Comparison of ENCODE assay signal across 27 mouse cellular contexts in the genomic region with DNA sequence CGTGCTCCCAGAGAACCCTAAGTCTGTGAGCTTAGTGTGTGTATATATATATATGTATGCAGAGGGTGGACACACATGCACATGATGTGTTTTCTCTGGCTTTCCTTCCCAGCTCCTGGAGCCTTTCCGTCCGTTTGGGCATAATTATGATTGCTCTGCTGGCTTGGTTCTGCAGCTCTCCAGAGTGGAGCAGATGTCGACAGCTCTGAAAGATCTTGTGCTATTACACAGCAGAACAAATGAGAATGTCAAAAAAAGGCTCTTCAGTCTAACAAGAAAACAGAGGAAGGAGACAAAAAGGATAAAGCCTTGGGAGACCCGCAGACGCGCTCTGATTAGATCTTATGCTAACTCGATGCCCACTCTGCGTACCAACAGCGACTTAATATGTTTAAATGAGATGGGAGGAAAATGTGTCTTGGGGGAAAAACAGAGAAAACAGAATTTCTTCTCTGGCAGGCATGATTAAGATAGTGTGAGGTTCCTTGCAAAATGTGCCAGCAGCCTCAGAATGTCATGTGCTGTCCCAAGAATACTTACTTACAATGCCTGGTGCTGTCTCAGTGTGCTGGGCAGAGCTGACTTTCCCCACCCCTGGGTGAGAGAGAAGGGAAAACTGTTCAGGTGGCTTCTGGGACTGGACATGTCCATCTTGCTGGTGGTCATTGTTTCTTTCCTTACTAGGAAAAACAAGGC. TPM values are rescaled to one million over a fixed set of nuclear protein-coding genes. Genes with fewer than 3 reads are reported as not detected.
DNase-seq lines count a peak whose midpoint lies in the region; ATAC-seq and TF ChIP-seq lines count a peak whose summit lies in the region.
"Had no signal": no experiment of that assay in that cellular context is flagged by ENCODE, and none has a peak within 500 bp of the region (broad histone marks: within the 10 kb centered on the region; RNA-seq: fewer than 3 reads in every experiment).

No protein-coding gene starts in this region.

- TF ChIP-seq CTCF in forebrain, postnatal 0 days (IDR thresholded peaks at IDR 0.05; ENCODE audit: low read depth): no peak

- no peaks in the 10 kb centered on the region for H3K9me3 ChIP-seq in forebrain, postnatal 0 days (ENCODE audit: low read length)
- H3K9me3 ChIP-seq in forebrain, embryonic 10.5 days: no peaks in the 10 kb centered on the region
- H3K9me3 ChIP-seq in hindbrain, embryonic 13.5 days: no peaks in the 10 kb centered on the region
- H3K9me3 ChIP-seq: embryonic facial prominence, embryonic 10.5 days; heart, embryonic 12.5 days; intestine, embryonic 15.5 days; megakaryocyte, embryonic 14.5 days; neural tube, embryonic 15.5 days had no signal

- 0 out of 2 replicates have a peak overlapping the region, but pooled peaks have one; percentile 0 for H3K27ac ChIP-seq in forebrain, postnatal 0 days (ENCODE audit: low read depth, low read length)
- H3K27ac ChIP-seq in forebrain, embryonic 10.5 days: no peak overlapping the region
- H3K27ac ChIP-seq in hindbrain, embryonic 13.5 days: peak overlapping the region; percentile 53; the same call in 1 of the 2 replicates
- H3K27ac ChIP-seq: embryonic facial prominence, embryonic 10.5 days; intestine, embryonic 15.5 days; neural tube, embryonic 15.5 days had no signal

- no peak overlapping the region for H3K4me3 ChIP-seq in forebrain, postnatal 0 days (ENCODE audit: low read depth, low read length)
- no peak overlapping the region for H3K4me3 ChIP-seq in forebrain, embryonic 10.5 days
- no peak overlapping the region for H3K4me3 ChIP-seq in hindbrain, embryonic 13.5 days
- H3K4me3 ChIP-seq: embryonic facial prominence, embryonic 10.5 days; heart, embryonic 12.5 days; intestine, embryonic 15.5 days; megakaryocyte, embryonic 14.5 days; neural tube, embryonic 15.5 days had no signal

- peak; percentile 77 for ATAC-seq in forebrain, postnatal 0 days
- ATAC-seq in hindbrain, embryonic 13.5 days (ENCODE audit: low FRiP score): no peak
- ATAC-seq: intestine, embryonic 15.5 days; midbrain, embryonic 16.5 days had no signal

- H3K9ac ChIP-seq in forebrain, postnatal 0 days: no peak overlapping the region
- H3K9ac ChIP-seq in hindbrain, embryonic 13.5 days: no peak overlapping the region
- H3K9ac ChIP-seq: heart, embryonic 12.5 days; intestine, embryonic 15.5 days; neural tube, embryonic 15.5 days had no signal

- intact Hi-C loops in left cerebral cortex, postnatal 36 days (cut with DNase I): no loop called here

- no peak for DNase-seq in forebrain, postnatal 0 days
- DNase-seq in forebrain, embryonic 10.5 days (ENCODE audit: extremely low spot score, low spot score): no peak
- DNase-seq in layer of hippocampus, adult 9-11 months: peak; percentile 27
- DNase-seq in layer of hippocampus, adult 9-10 months (ENCODE audit: low spot score): no peak
- DNase-seq in left cerebral cortex, postnatal 36 days (ENCODE audit: low spot score in 2 of 2): peak; percentile 12 to 19
- no peak for DNase-seq in MN1 (ENCODE audit: low spot score)
- DNase-seq: cerebellum, adult 9-10 months; kidney, adult 9 months; kidney, postnatal 25 days; lung, adult 18-20 months; lung, postnatal 14 days; right cerebral cortex, postnatal 14 days; thymus, adult 18-20 months had no signal

- no peak overlapping the region for H3K4me2 ChIP-seq in forebrain, postnatal 0 days (ENCODE audit: low read depth)
- no peak overlapping the region for H3K4me2 ChIP-seq in hindbrain, embryonic 13.5 days
- H3K4me2 ChIP-seq: heart, embryonic 12.5 days; intestine, embryonic 15.5 days; liver, embryonic 11.5 days; neural tube, embryonic 15.5 days had no signal

- no peaks in the 10 kb centered on the region for H3K4me1 ChIP-seq in forebrain, postnatal 0 days (ENCODE audit: insufficient read depth)
- no peaks in the 10 kb centered on the region for H3K4me1 ChIP-seq in forebrain, embryonic 10.5 days
- H3K4me1 ChIP-seq in hindbrain, embryonic 13.5 days (replicated peaks): peaks cover 7% of the 10 kb centered on the region; the same call in 1 of the 2 replicates
- H3K4me1 ChIP-seq: heart, embryonic 12.5 days; intestine, embryonic 15.5 days; megakaryocyte, embryonic 14.5 days; neural tube, embryonic 15.5 days had no signal

- no peaks in the 10 kb centered on the region for H3K36me3 ChIP-seq in forebrain, postnatal 0 days (ENCODE audit: insufficient read depth)
- no peaks in the 10 kb centered on the region for H3K36me3 ChIP-seq in forebrain, embryonic 10.5 days (replicated peaks)
- no peaks in the 10 kb centered on the region for H3K36me3 ChIP-seq in hindbrain, embryonic 13.5 days
- H3K36me3 ChIP-seq: embryonic facial prominence, embryonic 10.5 days; heart, embryonic 12.5 days; intestine, embryonic 15.5 days; neural tube, embryonic 15.5 days had no signal

- no peaks in the 10 kb centered on the region for H3K27me3 ChIP-seq in forebrain, postnatal 0 days (ENCODE audit: insufficient read depth, low read length)
- H3K27me3 ChIP-seq in forebrain, embryonic 10.5 days (ENCODE audit: poor library complexity, severe bottlenecking): no peaks in the 10 kb centered on the region
- 0 out of 2 replicates have a peak, but pooled peaks cover 3% of the 10 kb centered on the region for H3K27me3 ChIP-seq in hindbrain, embryonic 13.5 days
- H3K27me3 ChIP-seq: heart, embryonic 12.5 days; intestine, embryonic 15.5 days; neural tube, embryonic 15.5 days had no signal

- 41% methylated on average over 10 of the region's 10 CpGs for WGBS in forebrain, postnatal 0 days
- 92% methylated on average over 10 of the region's 10 CpGs for WGBS in forebrain, embryonic 10.5 days
- 55% methylated on average over 10 of the region's 10 CpGs for WGBS in hindbrain, embryonic 13.5 days

RNA-seq across cellular contexts. Expression of a gene that starts 31.4 kb away (rescaled TPM):
- total RNA-seq in forebrain, postnatal 0 days (2014; rRNA removed): 8.6 and 19.0 TPM in 2 replicates
- 7.0 and 14.6 TPM in 2 replicates for polyA plus RNA-seq in forebrain, postnatal 0 days (2015; fragmentation: Nextera tagmentation; extraction: Ambion mirVana)
- polyA plus RNA-seq in forebrain, embryonic 10.5 days (2016; fragmentation: Nextera tagmentation; extraction: Ambion mirVana): 10.4 and 16.5 TPM in 2 replicates
- 80.8 and 99.8 TPM in 2 replicates for polyA plus RNA-seq in hindbrain, embryonic 13.5 days (2015; fragmentation: Nextera tagmentation; extraction: Ambion mirVana)
- total RNA-seq in left cerebral cortex, postnatal 36 days (2021): under 1 TPM in 1 of 2 experiments, not detected in 1; 0.29 TPM
- total RNA-seq: common myeloid progenitor, adult 5-6 weeks; gastrocnemius, adult 18-20 months; heart, postnatal 25 days had no signal
- polyA plus RNA-seq: gonadal fat pad, adult 2 months; intestine, embryonic 15.5 days; spleen, adult 2 months; stomach, embryonic 14.5 days had no signal

RNA-seq across cellular contexts. Expression of a gene that starts 54.2 kb away (rescaled TPM):
- 8.9 and 9.8 TPM in 2 replicates for total RNA-seq in forebrain, postnatal 0 days (2014; rRNA removed)
- polyA plus RNA-seq in forebrain, postnatal 0 days (2015; fragmentation: Nextera tagmentation; extraction: Ambion mirVana): 3.6 and 5.3 TPM in 2 replicates
- polyA plus RNA-seq in forebrain, embryonic 10.5 days (2016; fragmentation: Nextera tagmentation; extraction: Ambion mirVana): 2.6 and 3.7 TPM in 2 replicates
- polyA plus RNA-seq in hindbrain, embryonic 13.5 days (2015; fragmentation: Nextera tagmentation; extraction: Ambion mirVana): 7.4 and 7.5 TPM in 2 replicates
- total RNA-seq in left cerebral cortex, postnatal 36 days (2021): 1 to 10 TPM; 7.4 to 9.1 TPM

Comparison
In these comparisons a context has a peak if more than half of its experiments do, and no peak if none do; other contexts are left out.
1. DNase-seq: peak in layer of hippocampus, adult 9-11 months (single experiment) and left cerebral cortex, postnatal 36 days (2 of 2); none in forebrain, postnatal 0 days (single experiment), forebrain, embryonic 10.5 days (single experiment), layer of hippocampus, adult 9-10 months (single experiment) and MN1 (single experiment).